Mouse (Mus musculus) splenic B cell, adult 2 months (primary cell): ENCODE data around the gene Kcnk5.

Experiments used
- DNase-seq: peaks from one replicate; pipeline ENCODE4 v3.0.0-alpha.2; 2011; ENCODE audit warnings: low read depth, low spot score
- H3K27me3 ChIP-seq: 2 replicates; pipeline ENCODE4 v1.6.1; 2012; ENCODE audit warnings: mild to moderate bottlenecking, low read length, moderate library complexity, mixed read lengths; ENCODE audit not compliant: control insufficient read depth, poor library complexity, insufficient read depth, severe bottlenecking
- H3K36me3 ChIP-seq: 2 replicates; pipeline ENCODE4 v1.6.1; 2012; ENCODE audit warnings: mild to moderate bottlenecking, low read length, moderate library complexity, mixed read lengths; ENCODE audit not compliant: control insufficient read depth, poor library complexity, insufficient read depth, severe bottlenecking

The Kcnk5 gene

DNA sequence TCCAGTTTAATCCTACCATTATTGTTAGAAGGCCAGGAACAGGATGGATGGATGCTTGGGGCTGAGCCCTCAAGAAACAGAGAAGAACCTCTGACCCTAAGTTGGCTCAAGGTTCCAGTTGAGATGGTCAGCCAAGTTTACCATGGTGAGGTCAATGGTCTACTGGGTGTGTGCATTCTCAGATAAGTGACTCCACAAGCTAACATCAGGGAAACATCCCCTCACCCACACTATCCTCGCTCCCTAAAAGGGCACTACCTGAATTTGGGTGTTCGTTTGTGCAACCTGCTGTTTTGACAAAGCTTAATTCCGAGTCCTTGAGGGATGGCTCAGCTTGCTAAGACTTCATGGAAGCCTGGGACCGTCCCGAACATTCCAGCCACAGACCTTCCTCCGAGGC is 1.3 kb downstream of the Kcnk5 start:
- H3K36me3 ChIP-seq, result no peaks in the 10 kb centered on the region
- DNase-seq, result no peak

DNA sequence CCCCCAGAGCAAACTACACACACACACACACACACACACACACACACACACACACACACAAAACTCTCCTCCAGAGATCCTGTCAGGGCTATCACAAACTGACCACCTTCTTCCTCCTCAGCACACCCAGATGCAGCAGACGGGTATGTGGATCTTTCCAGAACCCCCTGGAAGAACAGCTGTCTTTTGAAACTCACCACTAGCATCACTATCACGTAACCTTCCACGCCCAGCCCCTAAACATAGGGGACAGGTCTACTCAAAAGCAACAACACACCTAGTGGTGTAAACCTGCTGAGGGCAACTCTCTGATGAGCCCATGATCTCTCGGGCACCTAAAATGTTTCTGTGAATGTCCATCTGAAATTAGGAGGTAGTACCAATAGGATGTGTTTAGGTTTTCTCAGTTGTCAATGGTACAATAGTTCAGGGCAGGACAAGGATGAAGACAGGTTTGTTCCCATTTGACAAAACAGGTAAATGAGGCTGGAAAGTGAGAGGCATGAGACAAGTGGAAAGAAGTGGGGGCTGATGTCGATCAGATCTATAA is 1.8 kb downstream of the Kcnk5 start:
- peak; percentile 60 for DNase-seq
- H3K36me3 ChIP-seq, result no peaks in the 10 kb centered on the region
- H3K27me3 ChIP-seq, result no peaks in the 10 kb centered on the region

More for the DNA sequence above, 1.3 kb downstream of the Kcnk5 start:
- H3K27me3 ChIP-seq, result no peaks in the 10 kb centered on the region

GRCm38 (mm10) chr14:20179080-20179479 is 2.5 kb downstream of the Kcnk5 start:
- no peaks in the 10 kb centered on the region for H3K36me3 ChIP-seq
- no peaks in the 10 kb centered on the region for H3K27me3 ChIP-seq
- DNase-seq, result peak; percentile 65

- no peaks in the 10 kb centered on the region for H3K36me3 ChIP-seq
- no peak for DNase-seq
- no peaks in the 10 kb centered on the region for H3K27me3 ChIP-seq
Measured at GRCm38 (mm10) chr14:20178593-20178992, 3.0 kb downstream of the Kcnk5 start.

DNA sequence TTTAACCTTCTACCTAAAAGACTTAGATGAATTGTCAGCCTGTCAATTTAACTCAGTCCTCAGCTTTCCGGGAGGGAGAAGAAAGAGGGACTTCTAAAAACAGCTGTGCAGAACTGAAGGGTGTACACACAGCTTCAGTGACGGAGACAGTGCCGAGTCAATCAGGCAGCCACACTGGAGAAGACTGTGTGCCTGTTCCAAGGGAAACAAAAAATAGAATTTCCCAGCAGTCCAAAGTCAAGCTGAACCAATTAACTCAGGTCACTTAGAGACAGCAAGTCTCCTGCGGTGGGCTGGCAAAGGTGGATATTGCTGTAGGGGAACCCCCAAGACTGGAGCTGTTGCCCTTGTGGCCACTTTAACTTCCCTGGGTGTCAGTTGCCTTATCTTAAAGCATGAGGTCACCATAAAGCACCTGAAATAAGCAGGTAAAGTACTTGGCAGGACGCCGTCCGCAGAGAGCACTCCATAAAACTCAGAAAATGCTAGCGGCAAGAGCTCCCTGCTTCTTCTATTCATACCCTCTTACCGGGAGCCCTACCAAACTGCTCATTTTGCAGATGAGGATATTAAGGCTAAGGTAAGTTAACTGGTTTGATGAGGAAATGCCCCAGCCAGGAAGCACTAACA is 4.0 kb downstream of the Kcnk5 start:
- no peak for DNase-seq
- H3K36me3 ChIP-seq, result no peaks in the 10 kb centered on the region
- no peaks in the 10 kb centered on the region for H3K27me3 ChIP-seq

- H3K36me3 ChIP-seq, result no peaks in the 10 kb centered on the region
Measured at GRCm38 (mm10) chr14:20175705-20176104, 5.9 kb downstream of the Kcnk5 start.

GRCm38 (mm10) chr14:20175114-20175513 is 6.5 kb downstream of the Kcnk5 start:
- Histone ChIP-seq H3K27me3 (no peaks in the 10 kb centered on the region), H3K36me3 (no peaks in the 10 kb centered on the region)
- no peak for DNase-seq

More at GRCm38 (mm10) chr14:20175705-20176104, 5.9 kb downstream of the Kcnk5 start:
- no peak for DNase-seq
- H3K27me3 ChIP-seq, result no peaks in the 10 kb centered on the region

DNA sequence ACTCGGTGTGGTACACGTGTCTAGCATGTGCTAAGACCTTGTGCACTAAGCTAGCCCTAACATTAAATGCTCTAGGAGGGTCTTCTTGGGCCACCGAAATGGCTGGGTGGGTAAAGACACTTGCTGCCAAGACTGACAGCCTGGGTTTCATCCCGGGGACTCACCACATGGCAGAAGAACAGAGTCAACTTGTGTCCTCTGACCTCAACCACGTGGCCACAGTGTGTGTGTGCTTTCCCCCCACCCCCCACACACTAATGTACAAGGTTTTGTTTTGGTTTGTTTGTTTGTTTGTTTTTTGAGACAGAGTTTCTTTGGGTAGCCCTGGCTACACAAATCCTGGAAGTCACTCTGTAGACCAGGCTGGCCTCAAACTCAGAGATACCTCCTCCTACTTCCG is 6.9 kb downstream of the Kcnk5 start:
- no peak for DNase-seq
- H3K27me3 ChIP-seq, result no peaks in the 10 kb centered on the region
- H3K36me3 ChIP-seq, result no peaks in the 10 kb centered on the region

DNA sequence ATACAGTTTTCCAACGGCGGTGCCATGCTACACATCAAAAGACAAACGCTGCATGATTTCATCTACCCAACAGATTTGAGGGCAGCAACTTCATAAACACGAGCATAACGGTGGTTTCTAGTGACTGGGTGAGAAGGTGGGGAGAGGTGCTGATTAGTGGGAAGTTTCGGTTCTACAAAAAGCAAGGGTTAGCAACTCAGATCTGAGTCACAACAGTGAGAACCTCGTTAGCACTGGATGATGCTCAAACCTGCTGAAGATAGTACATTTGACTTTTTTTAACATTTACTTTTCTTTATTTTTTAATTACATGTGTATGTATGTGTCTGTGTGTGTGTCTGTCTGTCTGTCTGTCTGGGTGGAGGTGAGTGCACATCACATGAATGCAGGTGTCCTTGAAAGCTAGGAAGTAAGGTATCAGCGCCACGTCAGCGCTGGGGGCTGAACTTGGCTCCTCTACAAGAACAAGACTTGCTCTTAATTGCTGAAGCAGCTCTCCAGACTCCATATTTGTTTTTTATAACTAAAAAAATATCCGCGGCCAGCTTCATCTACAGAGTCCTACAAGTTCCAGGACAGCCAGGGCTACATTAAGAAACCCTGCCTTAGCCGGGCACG is 7.6 kb downstream of the Kcnk5 start:
- Histone ChIP-seq H3K27me3 (no peaks in the 10 kb centered on the region), H3K36me3 (no peaks in the 10 kb centered on the region)
- peak; percentile 76 for DNase-seq

DNA sequence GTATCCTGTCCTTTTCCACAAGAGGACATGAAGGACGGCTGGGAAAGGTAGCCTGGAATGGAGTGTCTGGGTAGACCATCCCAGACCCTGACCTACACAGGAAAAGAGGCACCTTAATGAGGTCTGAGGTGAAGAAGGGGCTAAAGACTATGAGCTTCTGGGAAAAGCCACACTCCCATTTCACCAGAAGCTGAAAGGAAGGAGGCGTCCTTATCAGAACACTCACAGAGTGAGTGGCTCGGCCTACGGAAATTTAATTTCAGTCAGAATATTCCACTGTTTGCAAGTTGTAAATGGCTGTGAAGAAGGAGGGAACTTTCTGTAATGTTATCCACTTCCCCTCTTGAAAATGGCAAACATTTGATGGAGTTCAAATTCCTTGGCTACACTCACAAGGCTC is 8.7 kb downstream of the Kcnk5 start:
- Histone ChIP-seq H3K36me3 (no peaks in the 10 kb centered on the region), H3K27me3 (no peaks in the 10 kb centered on the region)
- DNase-seq, result no peak

GRCm38 (mm10) chr14:20172509-20172908 is 9.1 kb downstream of the Kcnk5 start:
- Histone ChIP-seq H3K27me3 (no peaks in the 10 kb centered on the region), H3K36me3 (no peaks in the 10 kb centered on the region)
- peak; percentile 54 for DNase-seq

DNA sequence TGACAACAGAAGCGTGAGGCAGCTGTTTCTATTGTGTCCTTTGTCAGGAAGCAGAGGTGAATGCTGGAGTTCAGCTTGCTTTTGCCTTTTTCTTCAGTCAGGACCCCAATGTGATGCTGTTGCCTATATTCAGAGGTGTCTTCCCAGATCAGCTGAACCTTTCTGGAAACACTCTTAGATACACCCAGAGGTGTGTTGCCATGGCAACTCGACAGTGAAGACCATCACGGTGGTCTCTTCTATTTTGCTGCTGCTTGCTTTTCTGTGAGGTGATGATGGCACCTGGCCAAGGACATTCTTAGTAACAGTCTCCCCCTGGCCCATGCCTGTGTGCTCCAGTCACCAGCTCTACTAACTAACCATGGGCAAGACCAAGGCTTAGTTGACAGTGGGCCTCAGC is 9.8 kb downstream of the Kcnk5 start:
- H3K36me3 ChIP-seq, result no peaks in the 10 kb centered on the region
- no peaks in the 10 kb centered on the region for H3K27me3 ChIP-seq
- no peak for DNase-seq

- DNase-seq, result peak; percentile 25
- no peaks in the 10 kb centered on the region; the same call in 1 of the 2 replicates for H3K36me3 ChIP-seq
- H3K27me3 ChIP-seq, result no peaks in the 10 kb centered on the region
Measured at GRCm38 (mm10) chr14:20169251-20169650, 12.4 kb downstream of the Kcnk5 start.

GRCm38 (mm10) chr14:20168478-20168877 is 13.1 kb downstream of the Kcnk5 start:
- H3K36me3 ChIP-seq, result no peaks in the 10 kb centered on the region; the same call in 1 of the 2 replicates
- no peak for DNase-seq
- no peaks in the 10 kb centered on the region for H3K27me3 ChIP-seq

DNA sequence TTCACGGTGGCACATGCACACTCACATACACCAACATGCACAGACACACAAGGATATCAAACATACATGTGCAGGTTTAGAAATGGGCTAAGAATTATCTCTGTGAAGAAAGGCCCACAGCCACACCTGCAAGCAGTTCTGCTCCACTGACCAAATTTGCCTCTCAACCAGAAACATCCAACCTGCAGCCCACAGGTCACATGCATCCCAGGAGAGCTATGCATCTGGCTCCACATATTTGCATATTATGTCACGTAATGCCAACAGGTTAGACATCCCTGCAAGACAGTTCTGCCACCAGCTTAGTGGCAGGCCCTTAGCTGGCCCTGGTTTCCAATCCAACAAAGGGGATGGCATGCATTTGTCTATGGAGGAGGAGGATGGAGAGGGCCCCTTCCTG is 13.6 kb downstream of the Kcnk5 start:
- DNase-seq, result peak; percentile 86
- Histone ChIP-seq H3K27me3 (no peaks in the 10 kb centered on the region), H3K36me3 (no peaks in the 10 kb centered on the region; the same call in 1 of the 2 replicates)
